Mouse (Mus musculus) midbrain, embryonic 14.5 days (tissue): ENCODE results near the gene Prdm16. TPM values are rescaled to one million over a fixed set of nuclear protein-coding genes. Genes with fewer than 3 reads are reported as not detected.

ENCODE experiments used
- ATAC-seq: fragments of 200-750 bp; cut with Nextera tagmentation; 2 replicates; pipeline ENCODE4 v1.8.0; 2017; ENCODE audit warnings: moderate number of reproducible peaks, moderate library complexity; ENCODE audit not compliant: low FRiP score, low TSS enrichment
- DNase-seq: peaks from one replicate; pipeline ENCODE4 v3.0.0-alpha.2; 2015
- H3K27ac ChIP-seq: fragments of 300-500 bp; sonication (generic); replicated peaks from 2 replicates; pipeline ENCODE4 v1.5.1; 2014; ENCODE audit warnings: mild to moderate bottlenecking, low read depth, low read length, moderate library complexity
- H3K27me3 ChIP-seq: fragments of 300-500 bp; sonication (generic); 2 replicates; pipeline ENCODE4 v1.6.1; 2014; ENCODE audit warnings: low read length, control low read depth, mixed read lengths; ENCODE audit not compliant: control insufficient read depth, insufficient read depth
- H3K36me3 ChIP-seq: fragments of 300-500 bp; sonication (generic); 2 replicates; pipeline ENCODE4 v1.6.1; 2014; ENCODE audit warnings: low read length, control low read depth; ENCODE audit not compliant: control insufficient read depth, insufficient read depth
- H3K4me1 ChIP-seq: fragments of 300-500 bp; sonication (generic); 2 replicates; pipeline ENCODE4 v1.6.1; 2014; ENCODE audit warnings: mild to moderate bottlenecking, antibody characterized with exemption, low read length, control low read depth; ENCODE audit not compliant: control insufficient read depth, insufficient read depth
- H3K4me2 ChIP-seq: fragments of 300-500 bp; sonication (generic); 2 replicates; pipeline ENCODE4 v1.6.1; 2014; ENCODE audit warnings: mild to moderate bottlenecking, low read length, moderate library complexity
- H3K4me3 ChIP-seq: fragments of 300-500 bp; sonication (generic); replicated peaks from 2 replicates; pipeline ENCODE4 v1.5.1; 2014; ENCODE audit warnings: low read depth, low read length
- H3K9ac ChIP-seq: fragments of 300-500 bp; sonication (generic); replicated peaks from 2 replicates; pipeline ENCODE4 v1.6.1; 2014; ENCODE audit warnings: mild to moderate bottlenecking, low read length, moderate library complexity
- H3K9me3 ChIP-seq: fragments of 300-500 bp; sonication (generic); 2 replicates; pipeline ENCODE4 v1.6.1; 2016; ENCODE audit warnings: low read length, control low read depth, mixed read lengths; ENCODE audit not compliant: control insufficient read depth
- whole genome bisulfite sequencing: fragments of 180-500 bp; shearing (Covaris S2); extraction: QIAGEN DNeasy Blood & Tissue Kit; methylation state at CpG from one replicate; pipeline ENCODE4 v1.1.7; 2014; 5-methylcytosine and 5-hydroxymethylcytosine counted together
- polyA plus RNA-seq: library from polyadenylated mRNA; unstranded; fragments of >200 nt; fragmentation: Nextera tagmentation; extraction: Ambion mirVana; gene quantifications from 2 replicates; pipeline ENCODE4 v1.2.1, GENCODE M21; 2014

The Prdm16 gene
- polyA plus RNA-seq, 1 experiment from 2014 or later = 10.1 TPM

DNA sequence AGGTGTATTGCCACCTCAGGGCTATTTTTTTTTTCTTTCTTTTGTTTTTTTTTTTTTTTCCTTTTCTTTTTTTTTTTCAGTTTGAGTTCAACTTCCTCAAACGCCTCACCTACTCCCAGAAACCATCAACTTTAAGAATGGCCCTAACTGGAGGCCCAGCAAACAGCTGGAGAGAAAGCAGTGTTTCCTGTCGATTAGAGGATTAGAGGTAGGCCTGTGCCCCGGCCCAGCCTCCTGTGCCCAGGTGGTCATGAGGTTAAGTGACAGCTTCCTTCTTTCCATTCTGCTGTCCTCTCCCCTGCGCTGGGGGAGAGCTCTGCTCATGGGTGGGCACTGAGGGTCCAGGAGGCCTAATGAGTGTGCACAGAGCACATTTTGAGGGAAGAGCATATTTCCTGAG is 105.3 kb downstream of the Prdm16 start:
- Histone ChIP-seq H3K27me3 (no peaks in the 10 kb centered on the region; the same call in 1 of the 2 replicates), H3K4me3 (no peak overlapping the region), H3K27ac (no peak overlapping the region), H3K36me3 (no peaks in the 10 kb centered on the region), H3K9ac (no peak overlapping the region), H3K4me2 (no peak overlapping the region), H3K9me3 (no peaks in the 10 kb centered on the region), H3K4me1 (no peaks in the 10 kb centered on the region)
- 59% methylated on average over 4 of the region's 4 CpGs for WGBS
- ATAC-seq (no peak), DNase-seq (no peak)

DNA sequence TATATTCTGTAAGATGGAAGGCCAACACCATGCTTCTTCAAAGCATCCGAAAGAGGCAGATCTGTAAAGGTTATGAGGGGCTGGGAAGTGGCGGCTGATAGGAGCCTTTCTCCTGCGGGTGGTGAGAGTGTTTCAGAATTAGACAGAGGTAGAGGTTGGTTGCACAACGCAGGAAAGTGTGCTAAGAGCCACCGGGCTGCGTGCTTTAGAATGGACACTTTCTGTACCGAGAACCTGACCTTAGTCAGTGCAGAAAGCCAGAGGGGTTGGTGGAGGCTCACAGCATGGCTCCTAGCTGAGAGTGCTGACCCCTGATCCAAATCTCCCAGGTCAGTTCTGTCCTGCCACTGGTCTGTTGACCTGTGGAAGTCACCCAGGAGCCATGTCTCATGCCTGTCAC is 106.3 kb downstream of the Prdm16 start:
- H3K9me3 ChIP-seq = no peaks in the 10 kb centered on the region
- 73% methylated on average over 7 of the region's 7 CpGs for whole genome bisulfite sequencing
- DNase-seq (no peak), ATAC-seq (no peak)
- no peaks in the 10 kb centered on the region for H3K36me3 ChIP-seq
- H3K27me3 ChIP-seq = no peaks in the 10 kb centered on the region; the same call in 1 of the 2 replicates
- no peaks in the 10 kb centered on the region for H3K4me1 ChIP-seq
- no peak overlapping the region for H3K4me2 ChIP-seq
- H3K27ac ChIP-seq = no peak overlapping the region
- no peak overlapping the region for H3K9ac ChIP-seq
- H3K4me3 ChIP-seq = no peak overlapping the region

DNA sequence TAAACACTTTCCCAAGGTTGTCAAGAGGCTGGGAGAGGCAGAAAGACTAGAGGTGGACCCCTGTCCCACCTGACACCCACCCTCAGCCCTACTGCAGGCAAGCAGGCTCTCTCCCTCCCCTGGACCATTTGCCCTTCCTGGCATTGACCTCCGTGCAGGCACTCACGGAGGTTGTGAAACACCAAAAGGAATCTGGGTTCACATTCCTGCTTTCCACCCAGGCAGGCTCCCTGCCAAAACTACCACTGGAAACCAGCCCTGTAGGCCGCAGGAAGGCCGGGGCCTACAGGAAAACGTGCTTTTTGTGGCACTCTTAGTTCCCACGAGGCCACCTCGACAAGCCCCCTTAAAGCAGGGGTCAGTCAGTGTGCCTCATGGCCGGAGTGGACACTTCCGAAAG is 109.2 kb downstream of the Prdm16 start:
- no peak for DNase-seq
- H3K9me3 ChIP-seq = no peaks in the 10 kb centered on the region
- no peaks in the 10 kb centered on the region for H3K36me3 ChIP-seq
- no peak overlapping the region for H3K4me2 ChIP-seq
- H3K27me3 ChIP-seq = no peaks in the 10 kb centered on the region; the same call in 1 of the 2 replicates
- WGBS = 78% methylated on average over 9 of the region's 9 CpGs
- H3K4me1 ChIP-seq = peaks cover 8% of the 10 kb centered on the region; the same call in 1 of the 2 replicates
- H3K9ac ChIP-seq = no peak overlapping the region
- H3K4me3 ChIP-seq = no peak overlapping the region
- no peak for ATAC-seq
- H3K27ac ChIP-seq = no peak overlapping the region

- Histone ChIP-seq H3K9ac (no peak overlapping the region), H3K4me2 (no peak overlapping the region), H3K9me3 (no peaks in the 10 kb centered on the region), H3K27me3 (no peaks in the 10 kb centered on the region; the same call in 1 of the 2 replicates), H3K4me3 (no peak overlapping the region), H3K36me3 (no peaks in the 10 kb centered on the region), H3K27ac (no peak overlapping the region), H3K4me1 (peaks cover 8% of the 10 kb centered on the region; the same call in 1 of the 2 replicates)
- ATAC-seq = no peak
- 80% methylated on average over 6 of the region's 6 CpGs for WGBS
- no peak for DNase-seq
These were observed 110.3 kb downstream of the Prdm16 start for GRCm38 (mm10) chr4:154526351-154526786.

DNA sequence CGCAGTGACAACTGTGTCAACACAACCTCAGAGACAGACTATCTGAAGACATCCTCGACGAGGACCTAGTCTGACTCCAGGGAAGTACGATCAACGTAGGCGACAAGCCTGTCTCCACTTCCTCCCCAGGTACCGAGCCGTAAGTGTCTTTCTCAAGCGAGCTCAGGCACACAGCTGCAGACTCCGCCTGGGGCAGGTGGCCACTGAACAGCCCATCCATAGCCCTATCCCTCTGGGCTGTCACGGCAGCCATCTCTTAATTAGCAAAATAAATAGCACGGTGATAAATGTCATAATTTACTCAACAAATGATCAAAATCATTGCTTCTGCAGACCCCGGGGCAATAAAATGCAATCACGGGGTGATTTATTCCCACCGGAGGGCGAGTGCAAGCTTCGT is 112.8 kb downstream of the Prdm16 start:
- Histone ChIP-seq H3K4me3 (no peak overlapping the region), H3K27me3 (peaks cover 3% of the 10 kb centered on the region; the same call in 1 of the 2 replicates), H3K9me3 (no peaks in the 10 kb centered on the region), H3K4me2 (no peak overlapping the region), H3K27ac (no peak overlapping the region), H3K36me3 (no peaks in the 10 kb centered on the region), H3K9ac (no peak overlapping the region), H3K4me1 (peaks cover 8% of the 10 kb centered on the region; the same call in 1 of the 2 replicates)
- peak; percentile 24 for DNase-seq
- WGBS = 38% methylated on average over 17 of the region's 17 CpGs
- no peak for ATAC-seq

DNA sequence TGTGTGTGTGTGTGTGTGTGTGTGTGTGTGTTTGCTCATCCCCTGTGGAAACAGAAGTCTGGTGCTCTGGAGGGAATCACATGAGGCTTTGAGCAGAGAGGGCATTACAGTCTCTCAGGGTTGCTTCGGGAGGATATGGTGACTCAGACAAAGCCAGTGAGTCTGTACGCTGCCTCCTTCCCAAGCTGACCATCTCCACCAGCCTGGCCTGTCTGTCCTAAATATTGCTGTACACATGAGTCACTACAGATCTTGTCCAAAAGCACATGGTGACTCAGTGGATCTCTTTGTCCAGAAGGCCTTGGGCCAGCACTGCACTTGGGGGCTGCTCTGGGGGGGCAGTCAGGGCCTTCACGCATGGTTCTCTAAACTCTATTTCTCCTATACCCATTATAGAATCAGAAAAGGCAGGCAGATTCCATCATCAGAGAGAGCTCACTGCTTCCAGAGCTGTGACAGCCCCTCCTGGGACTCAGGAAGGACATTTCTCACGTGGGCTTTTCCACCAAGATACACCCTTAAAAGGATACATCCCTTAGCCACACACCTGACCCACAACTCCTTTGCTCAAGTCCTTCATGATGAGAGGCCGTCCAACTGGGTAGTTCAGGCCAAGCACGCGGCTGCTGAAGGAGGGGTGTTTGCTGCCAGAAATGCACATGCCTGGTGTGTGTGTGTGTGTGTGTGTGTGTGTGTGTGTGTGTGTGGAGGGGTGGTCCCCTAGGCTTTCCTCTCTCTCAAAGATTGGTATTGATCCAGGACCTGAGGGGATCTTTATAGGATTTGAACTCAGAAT is 114.6 kb downstream of the Prdm16 start:
- H3K9ac ChIP-seq = no peak overlapping the region
- 88% methylated on average over 7 of the region's 7 CpGs for WGBS

DNA sequence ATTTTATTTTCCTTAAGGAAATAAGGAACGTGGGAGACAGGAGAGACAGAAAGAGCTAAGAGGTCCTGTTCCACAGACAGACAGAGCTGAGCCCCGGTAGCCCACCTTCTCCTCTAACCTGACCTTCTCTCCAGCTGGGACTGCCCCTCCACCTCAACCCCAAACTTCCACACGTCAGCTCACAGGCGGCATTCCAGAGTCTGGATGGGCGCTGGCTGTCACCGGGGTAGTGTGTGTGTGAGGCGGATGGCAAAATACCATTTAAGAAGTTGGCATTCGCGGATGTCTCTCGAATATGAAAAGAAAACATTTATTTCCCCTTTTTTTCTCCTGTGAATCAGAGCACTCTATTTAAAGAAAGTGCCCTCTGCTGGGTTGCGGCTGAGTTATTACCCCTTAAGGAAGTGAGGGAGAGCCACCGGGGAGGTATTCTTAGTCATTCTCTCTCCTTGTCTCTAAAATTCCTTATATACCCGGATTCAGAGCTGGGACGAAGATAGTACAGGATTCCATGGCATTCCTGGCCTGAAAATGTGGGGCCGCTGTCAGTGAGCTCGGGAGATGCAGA is 117.1 kb downstream of the Prdm16 start:
- no peaks in the 10 kb centered on the region for H3K9me3 ChIP-seq
- no peak for DNase-seq
- H3K4me1 ChIP-seq = peaks cover 20% of the 10 kb centered on the region
- no peak overlapping the region for H3K4me3 ChIP-seq
- no peaks in the 10 kb centered on the region for H3K36me3 ChIP-seq
- 85% methylated on average over 16 of the region's 16 CpGs for WGBS
- H3K4me2 ChIP-seq = no peak overlapping the region
- peaks cover 3% of the 10 kb centered on the region; the same call in 1 of the 2 replicates for H3K27me3 ChIP-seq
- H3K9ac ChIP-seq = no peak overlapping the region
- no peak for ATAC-seq
- H3K27ac ChIP-seq = no peak overlapping the region

More for the DNA sequence above, 114.6 kb downstream of the Prdm16 start:
- no peaks in the 10 kb centered on the region for H3K9me3 ChIP-seq
- ATAC-seq = no peak
- H3K4me3 ChIP-seq = no peak overlapping the region
- no peak for DNase-seq
- H3K27ac ChIP-seq = no peak overlapping the region
- no peak overlapping the region for H3K4me2 ChIP-seq
- no peaks in the 10 kb centered on the region for H3K36me3 ChIP-seq
- peaks cover 3% of the 10 kb centered on the region; the same call in 1 of the 2 replicates for H3K27me3 ChIP-seq
- peaks cover 8% of the 10 kb centered on the region; the same call in 1 of the 2 replicates for H3K4me1 ChIP-seq

GRCm38 (mm10) chr4:154517991-154518390 is 118.7 kb downstream of the Prdm16 start:
- no peaks in the 10 kb centered on the region for H3K36me3 ChIP-seq
- WGBS = 82% methylated on average over 7 of the region's 7 CpGs
- DNase-seq (no peak), ATAC-seq (no peak; the same call in 1 of the 2 replicates)
- peaks cover 7% of the 10 kb centered on the region; the same call in 1 of the 2 replicates for H3K27me3 ChIP-seq
- peaks cover 15% of the 10 kb centered on the region for H3K4me1 ChIP-seq
- no peak overlapping the region for H3K4me3 ChIP-seq
- H3K9ac ChIP-seq = no peak overlapping the region
- no peak overlapping the region for H3K4me2 ChIP-seq
- H3K9me3 ChIP-seq = no peaks in the 10 kb centered on the region
- no peak overlapping the region for H3K27ac ChIP-seq
